Comparison of ENCODE assay signal across 8 mouse cellular contexts in genomic region chr5:105519976-105520300, GRCm38 (mm10). TPM values are rescaled to one million over a fixed set of nuclear protein-coding genes. Genes with fewer than 3 reads are reported as not detected.
DNase-seq lines count a peak whose midpoint lies in the region; ATAC-seq lines count a peak whose summit lies in the region.

No protein-coding gene starts in this region.

- H3K9me3 ChIP-seq in lung, embryonic 15.5 days: no peaks in the 10 kb centered on the region
- no peaks in the 10 kb centered on the region for H3K9me3 ChIP-seq in embryonic facial prominence, embryonic 14.5 days (ENCODE audit: control insufficient read depth, low read length)
- no peaks in the 10 kb centered on the region for H3K9me3 ChIP-seq in intestine, embryonic 14.5 days (ENCODE audit: control insufficient read depth, low read length)
- H3K9me3 ChIP-seq in neural tube, embryonic 13.5 days: no peaks in the 10 kb centered on the region

- H3K36me3 ChIP-seq in lung, embryonic 15.5 days: no peaks in the 10 kb centered on the region; the same call in 1 of the 2 replicates
- H3K36me3 ChIP-seq in embryonic facial prominence, embryonic 14.5 days (ENCODE audit: control insufficient read depth, insufficient read depth, low read length): no peaks in the 10 kb centered on the region
- H3K36me3 ChIP-seq in intestine, embryonic 14.5 days (ENCODE audit: control insufficient read depth, insufficient read depth, low read length): peaks cover 3% of the 10 kb centered on the region; the same call in 1 of the 2 replicates
- H3K36me3 ChIP-seq in neural tube, embryonic 13.5 days: no peaks in the 10 kb centered on the region

- WGBS in lung, embryonic 15.5 days: 9% methylated on average over 5 of the region's 5 CpGs
- WGBS in embryonic facial prominence, embryonic 14.5 days: 10% methylated on average over 5 of the region's 5 CpGs
- 6% methylated on average over 5 of the region's 5 CpGs for WGBS in intestine, embryonic 14.5 days
- WGBS in neural tube, embryonic 13.5 days: 9% methylated on average over 5 of the region's 5 CpGs

- peak overlapping the region; percentile 94 for H3K27ac ChIP-seq in lung, embryonic 15.5 days
- peak overlapping the region; percentile 77 for H3K27ac ChIP-seq in embryonic facial prominence, embryonic 14.5 days (replicated peaks; ENCODE audit: low read depth, low read length)
- peak overlapping the region; percentile 80; the same call in 1 of the 2 replicates for H3K27ac ChIP-seq in intestine, embryonic 14.5 days (ENCODE audit: low read depth)
- H3K27ac ChIP-seq in neural tube, embryonic 13.5 days (replicated peaks): peak overlapping the region; percentile 85; the same call in 1 of the 2 replicates

- H3K9ac ChIP-seq in lung, embryonic 15.5 days: peak overlapping the region; percentile 74
- peak overlapping the region; percentile 81 for H3K9ac ChIP-seq in embryonic facial prominence, embryonic 14.5 days (ENCODE audit: low read depth, low read length)
- peak overlapping the region; percentile 71 for H3K9ac ChIP-seq in intestine, embryonic 14.5 days (ENCODE audit: low read length)
- peak overlapping the region; percentile 89 for H3K9ac ChIP-seq in neural tube, embryonic 13.5 days

- H3K27me3 ChIP-seq in lung, embryonic 15.5 days: no peaks in the 10 kb centered on the region
- no peaks in the 10 kb centered on the region for H3K27me3 ChIP-seq in embryonic facial prominence, embryonic 14.5 days (replicated peaks; ENCODE audit: control insufficient read depth, insufficient read depth, low read length)
- H3K27me3 ChIP-seq in intestine, embryonic 14.5 days (replicated peaks; ENCODE audit: control insufficient read depth, insufficient read depth, low read length): no peaks in the 10 kb centered on the region
- H3K27me3 ChIP-seq in neural tube, embryonic 13.5 days: 0 out of 2 replicates have a peak, but pooled peaks cover 2% of the 10 kb centered on the region

- peak overlapping the region; percentile 85 for H3K4me3 ChIP-seq in lung, embryonic 15.5 days
- peak overlapping the region; percentile 81 for H3K4me3 ChIP-seq in embryonic facial prominence, embryonic 14.5 days (ENCODE audit: low read depth, low read length)
- H3K4me3 ChIP-seq in intestine, embryonic 14.5 days (ENCODE audit: low read depth, low read length): peak overlapping the region; percentile 64
- peak overlapping the region; percentile 71 for H3K4me3 ChIP-seq in neural tube, embryonic 13.5 days

- ATAC-seq in lung, embryonic 15.5 days (ENCODE audit: borderline replicate concordance, extremely low read depth, low FRiP score, low TSS enrichment): no peak
- ATAC-seq in embryonic facial prominence, embryonic 14.5 days (ENCODE audit: low read depth): no peak
- ATAC-seq in intestine, embryonic 14.5 days (replicated peaks; ENCODE audit: low FRiP score, low TSS enrichment, low read depth): no peak
- ATAC-seq in neural tube, embryonic 13.5 days (ENCODE audit: low read depth): peak; percentile 13

- H3K4me2 ChIP-seq in lung, embryonic 15.5 days: peak overlapping the region; percentile 96
- peak overlapping the region; percentile 90 for H3K4me2 ChIP-seq in embryonic facial prominence, embryonic 14.5 days (ENCODE audit: low read depth, low read length)
- peak overlapping the region; percentile 97 for H3K4me2 ChIP-seq in intestine, embryonic 14.5 days (ENCODE audit: low read length)
- H3K4me2 ChIP-seq in neural tube, embryonic 13.5 days: peak overlapping the region; percentile 90

- DNase-seq in lung, postnatal 4 days: no peak
- no peak for DNase-seq in embryonic facial prominence, embryonic 14.5 days (ENCODE audit: low spot score)
- no peak for DNase-seq in intestine, embryonic 14.5 days (ENCODE audit: low spot score)
- DNase-seq in thymus, adult 18-20 months: no peak
- no peak for DNase-seq in right cerebral cortex, postnatal 36 days (ENCODE audit: low spot score in 2 of 2)
- no peak for DNase-seq in adrenal gland, postnatal 36 days

- H3K4me1 ChIP-seq in lung, embryonic 15.5 days: peaks cover 32% of the 10 kb centered on the region
- H3K4me1 ChIP-seq in embryonic facial prominence, embryonic 14.5 days (ENCODE audit: control insufficient read depth, insufficient read depth, low read length): peaks cover 9% of the 10 kb centered on the region
- H3K4me1 ChIP-seq in intestine, embryonic 14.5 days (replicated peaks; ENCODE audit: control insufficient read depth, insufficient read depth, low read length): no peaks in the 10 kb centered on the region
- peaks cover 26% of the 10 kb centered on the region for H3K4me1 ChIP-seq in neural tube, embryonic 13.5 days (replicated peaks)

RNA-seq across cellular contexts. Expression of gene Lrrc8c, which starts 0.8 kb away (rescaled TPM):
- polyA plus RNA-seq in lung, embryonic 15.5 days (2015; fragmentation: Nextera tagmentation; extraction: Ambion mirVana): 24.3 and 26.5 TPM in 2 replicates
- 14.7 and 23.8 TPM in 2 replicates for polyA plus RNA-seq in embryonic facial prominence, embryonic 14.5 days (2014; fragmentation: Nextera tagmentation; extraction: Ambion mirVana)
- 19.1 and 21.2 TPM in 2 replicates for polyA plus RNA-seq in intestine, embryonic 14.5 days (2014; fragmentation: Nextera tagmentation; extraction: Ambion mirVana)
- 10.3 and 15.1 TPM in 2 replicates for polyA plus RNA-seq in neural tube, embryonic 13.5 days (2015; fragmentation: Nextera tagmentation; extraction: Ambion mirVana)
- 10 to 100 TPM; 23.9 to 26.6 TPM for total RNA-seq in adrenal gland, postnatal 36 days (2021)
